10 mouse cellular contexts compared by ENCODE assay signal in genomic region chr9:65281536-65282151, GRCm38 (mm10). TPM values are rescaled to one million over a fixed set of nuclear protein-coding genes. Genes with fewer than 3 reads are reported as not detected.
DNase-seq lines count a peak whose midpoint lies in the region; ATAC-seq lines count a peak whose summit lies in the region.
"Had no signal": no experiment of that assay in that cellular context is flagged by ENCODE, and none has a peak within 500 bp of the region (broad histone marks: within the 10 kb centered on the region; RNA-seq: fewer than 3 reads in every experiment).

No protein-coding gene starts in this region.

- 69% methylated on average over 5 of the region's 5 CpGs for WGBS in forebrain, embryonic 13.5 days
- WGBS in forebrain, embryonic 14.5 days: 87% methylated on average over 5 of the region's 5 CpGs
- WGBS in limb, embryonic 13.5 days: 70% methylated on average over 5 of the region's 5 CpGs
- 75% methylated on average over 5 of the region's 5 CpGs for WGBS in limb, embryonic 10.5 days

- H3K9me3 ChIP-seq in forebrain, embryonic 13.5 days (replicated peaks): no peaks in the 10 kb centered on the region
- no peaks in the 10 kb centered on the region for H3K9me3 ChIP-seq in forebrain, embryonic 14.5 days (replicated peaks; ENCODE audit: control insufficient read depth, low read length)
- H3K9me3 ChIP-seq in limb, embryonic 13.5 days: no peaks in the 10 kb centered on the region
- no peaks in the 10 kb centered on the region for H3K9me3 ChIP-seq in limb, embryonic 10.5 days (replicated peaks)
- H3K9me3 ChIP-seq: stomach, embryonic 15.5 days had no signal

- H3K4me2 ChIP-seq in forebrain, embryonic 13.5 days: no peak overlapping the region
- H3K4me2 ChIP-seq in forebrain, embryonic 14.5 days (ENCODE audit: low read length): no peak overlapping the region
- H3K4me2 ChIP-seq in limb, embryonic 13.5 days (replicated peaks): no peak overlapping the region
- H3K4me2 ChIP-seq: stomach, embryonic 15.5 days had no signal

- ATAC-seq in forebrain, embryonic 13.5 days: no peak
- no peak for ATAC-seq in forebrain, embryonic 14.5 days
- no peak for ATAC-seq in limb, embryonic 13.5 days (ENCODE audit: low FRiP score, low read depth)
- no peak for ATAC-seq in activated CD4-positive, CD25-positive, alpha-beta regulatory T cell, adult 4 months

- no peak overlapping the region for H3K4me3 ChIP-seq in forebrain, embryonic 13.5 days
- H3K4me3 ChIP-seq in forebrain, embryonic 14.5 days (ENCODE audit: low read depth, low read length): no peak overlapping the region
- H3K4me3 ChIP-seq in limb, embryonic 13.5 days: no peak overlapping the region
- H3K4me3 ChIP-seq in limb, embryonic 10.5 days: no peak overlapping the region
- H3K4me3 ChIP-seq: stomach, embryonic 15.5 days had no signal

- 0 out of 2 replicates have a peak overlapping the region, but pooled peaks have one; percentile 28 for H3K9ac ChIP-seq in forebrain, embryonic 13.5 days
- no peak overlapping the region for H3K9ac ChIP-seq in forebrain, embryonic 14.5 days (ENCODE audit: low read length)
- peak overlapping the region; percentile 39; the same call in 1 of the 2 replicates for H3K9ac ChIP-seq in limb, embryonic 13.5 days
- H3K9ac ChIP-seq: stomach, embryonic 15.5 days had no signal

- peaks cover 7% of the 10 kb centered on the region; the same call in 1 of the 2 replicates for H3K4me1 ChIP-seq in forebrain, embryonic 13.5 days
- H3K4me1 ChIP-seq in forebrain, embryonic 14.5 days (ENCODE audit: control insufficient read depth, insufficient read depth, low read length): no peaks in the 10 kb centered on the region
- H3K4me1 ChIP-seq in limb, embryonic 13.5 days: no peaks in the 10 kb centered on the region
- no peaks in the 10 kb centered on the region for H3K4me1 ChIP-seq in limb, embryonic 10.5 days
- H3K4me1 ChIP-seq: stomach, embryonic 15.5 days had no signal

- 0 out of 2 replicates have a peak, but pooled peaks cover 3% of the 10 kb centered on the region for H3K27me3 ChIP-seq in forebrain, embryonic 13.5 days
- no peaks in the 10 kb centered on the region for H3K27me3 ChIP-seq in forebrain, embryonic 14.5 days (replicated peaks; ENCODE audit: control insufficient read depth, insufficient read depth, low read length)
- no peaks in the 10 kb centered on the region for H3K27me3 ChIP-seq in limb, embryonic 13.5 days
- no peaks in the 10 kb centered on the region for H3K27me3 ChIP-seq in limb, embryonic 10.5 days (ENCODE audit: low read depth, poor library complexity, severe bottlenecking)
- H3K27me3 ChIP-seq: stomach, embryonic 15.5 days had no signal

- no peaks in the 10 kb centered on the region for H3K36me3 ChIP-seq in forebrain, embryonic 13.5 days (ENCODE audit: poor library complexity, severe bottlenecking)
- no peaks in the 10 kb centered on the region for H3K36me3 ChIP-seq in forebrain, embryonic 14.5 days (ENCODE audit: control insufficient read depth, insufficient read depth, low read length)
- H3K36me3 ChIP-seq in limb, embryonic 13.5 days: no peaks in the 10 kb centered on the region
- no peaks in the 10 kb centered on the region for H3K36me3 ChIP-seq in limb, embryonic 10.5 days
- H3K36me3 ChIP-seq: stomach, embryonic 15.5 days had no signal

- peak overlapping the region; percentile 14; the same call in 1 of the 2 replicates for H3K27ac ChIP-seq in forebrain, embryonic 13.5 days
- H3K27ac ChIP-seq in forebrain, embryonic 14.5 days (ENCODE audit: low read depth, low read length): no peak overlapping the region
- H3K27ac ChIP-seq in limb, embryonic 13.5 days: no peak overlapping the region
- no peak overlapping the region for H3K27ac ChIP-seq in limb, embryonic 10.5 days
- H3K27ac ChIP-seq: stomach, embryonic 15.5 days had no signal

- intact Hi-C loops in heart, postnatal 10 days (cut with DNase I): loop anchor here (2.0 kb wide), 1 partner anchor 55 kb away; no protein-coding TSS in a partner anchor

- no peak for DNase-seq in forebrain, embryonic 14.5 days (ENCODE audit: low spot score)
- no peak for DNase-seq in limb, embryonic 10.5 days (ENCODE audit: low spot score)
- DNase-seq in brain, adult 2 months (ENCODE audit: low read depth, low spot score): peak; percentile 76
- peak; percentile 56 to 57 for DNase-seq in heart, postnatal 10 days
- no peak for DNase-seq in kidney, adult 11 months

RNA-seq across cellular contexts. Expression of gene Clpx, which starts 12.4 kb away (rescaled TPM):
- 44.4 and 44.5 TPM in 2 replicates for polyA plus RNA-seq in forebrain, embryonic 13.5 days (2015; fragmentation: Nextera tagmentation; extraction: Ambion mirVana)
- 42.2 and 47.9 TPM in 2 replicates for polyA plus RNA-seq in forebrain, embryonic 14.5 days (2014; fragmentation: Nextera tagmentation; extraction: Ambion mirVana)
- 62.3 and 66.2 TPM in 2 replicates for polyA plus RNA-seq in limb, embryonic 13.5 days (2015; fragmentation: Nextera tagmentation; extraction: Ambion mirVana)
- 45.5 and 52.7 TPM in 2 replicates for polyA plus RNA-seq in limb, embryonic 10.5 days (2016; fragmentation: Nextera tagmentation; extraction: Ambion mirVana)
- total RNA-seq in heart, postnatal 10 days (2021): 10 to 100 TPM; 76.3 to 83.4 TPM
- 10 to 100 TPM; 35.1 to 35.3 TPM for polyA plus RNA-seq in activated CD4-positive, CD25-positive, alpha-beta regulatory T cell, adult 4 months (2017; shearing (Covaris generic))

RNA-seq across cellular contexts. Expression of gene Cilp, which starts 16.7 kb away (rescaled TPM):
- polyA plus RNA-seq in forebrain, embryonic 13.5 days (2015; fragmentation: Nextera tagmentation; extraction: Ambion mirVana): 0.28 and 0.64 TPM in 2 replicates
- 0.20 and 0.30 TPM in 2 replicates for polyA plus RNA-seq in forebrain, embryonic 14.5 days (2014; fragmentation: Nextera tagmentation; extraction: Ambion mirVana)
- polyA plus RNA-seq in limb, embryonic 13.5 days (2015; fragmentation: Nextera tagmentation; extraction: Ambion mirVana): 1.9 TPM in 2 replicates
- polyA plus RNA-seq in limb, embryonic 10.5 days (2016; fragmentation: Nextera tagmentation; extraction: Ambion mirVana): 0.05 and 0.06 TPM in 2 replicates
- 1 to 10 TPM; 5.4 to 6.6 TPM for total RNA-seq in heart, postnatal 10 days (2021)
- not detected for polyA plus RNA-seq in activated CD4-positive, CD25-positive, alpha-beta regulatory T cell, adult 4 months (2017; shearing (Covaris generic))
- polyA plus RNA-seq: heart, embryonic 14.5 days had no signal

Comparison
In these comparisons a context has a peak if more than half of its experiments do, and no peak if none do; other contexts are left out.
1. DNase-seq: peak in brain, adult 2 months (single experiment) and heart, postnatal 10 days (2 of 2); none in forebrain, embryonic 14.5 days (single experiment), limb, embryonic 10.5 days (single experiment) and kidney, adult 11 months (single experiment).